Mouse (Mus musculus): ENCODE results near the gene Dnah1.

The Dnah1 gene

DNA sequence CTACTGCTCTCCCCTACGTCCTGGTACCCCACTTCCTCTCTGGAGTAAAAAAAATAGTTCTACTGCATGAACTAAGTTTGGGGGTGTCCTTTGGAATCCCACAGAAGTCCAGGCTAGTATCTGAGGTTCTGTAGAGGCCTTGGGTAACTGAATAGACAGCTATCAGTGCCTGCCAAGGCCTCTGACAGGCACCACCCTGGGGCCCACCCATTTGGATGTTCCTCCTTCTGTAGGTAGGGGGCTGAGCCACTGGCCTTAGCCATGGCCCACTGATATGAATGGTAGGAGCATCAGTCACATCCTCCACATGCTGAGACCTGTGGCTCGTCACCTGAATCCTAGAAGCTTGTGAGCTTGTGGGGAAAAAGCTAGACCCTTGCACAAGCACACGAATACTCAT is 5.9 kb downstream of the Dnah1 start:
- DNase-seq (ENCODE audit: extremely low spot score, low spot score), result no peak

DNA sequence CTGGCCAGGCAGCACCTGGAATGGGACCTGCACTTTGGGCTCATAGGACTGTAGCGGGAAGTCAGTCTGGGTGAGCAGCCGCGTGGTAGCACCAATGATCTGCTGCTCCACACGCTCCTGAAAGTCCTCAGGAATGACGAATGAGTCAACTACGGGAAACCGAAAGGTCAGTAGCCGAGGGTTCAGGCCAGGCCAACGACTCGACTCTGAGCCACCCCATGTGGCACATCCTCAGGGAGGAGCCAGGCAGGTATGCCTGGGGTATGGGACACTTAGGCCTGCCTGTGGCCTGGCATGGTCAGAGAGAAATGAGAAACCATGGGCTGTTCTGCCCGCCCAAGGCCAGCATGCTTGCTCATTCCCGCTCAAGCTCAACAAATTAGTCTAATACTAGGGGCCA is 7.1 kb downstream of the Dnah1 start:
- no peak for DNase-seq (ENCODE audit: extremely low spot score, low spot score)

DNA sequence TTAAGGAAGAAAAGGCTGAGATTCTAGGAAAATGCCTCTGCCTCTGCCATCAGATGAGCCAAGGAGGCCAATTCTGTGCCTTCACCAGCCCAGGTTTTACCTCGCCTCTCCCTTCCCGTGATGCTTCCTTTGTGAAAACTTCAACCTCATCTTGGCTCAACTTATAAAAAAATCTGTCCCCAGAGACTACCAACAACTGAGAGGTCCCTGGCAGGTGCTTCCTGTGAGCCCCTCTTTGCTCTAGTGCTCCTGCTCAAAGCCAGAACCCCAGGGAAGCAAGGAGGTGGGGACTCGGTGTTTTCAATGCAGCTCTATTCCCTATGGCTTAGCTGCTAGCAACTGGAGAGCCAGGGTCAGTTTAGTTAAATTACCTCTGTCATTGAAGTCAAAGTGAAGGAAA is 10.5 kb downstream of the Dnah1 start:
- DNase-seq (ENCODE audit: extremely low spot score, low spot score), result no peak

DNA sequence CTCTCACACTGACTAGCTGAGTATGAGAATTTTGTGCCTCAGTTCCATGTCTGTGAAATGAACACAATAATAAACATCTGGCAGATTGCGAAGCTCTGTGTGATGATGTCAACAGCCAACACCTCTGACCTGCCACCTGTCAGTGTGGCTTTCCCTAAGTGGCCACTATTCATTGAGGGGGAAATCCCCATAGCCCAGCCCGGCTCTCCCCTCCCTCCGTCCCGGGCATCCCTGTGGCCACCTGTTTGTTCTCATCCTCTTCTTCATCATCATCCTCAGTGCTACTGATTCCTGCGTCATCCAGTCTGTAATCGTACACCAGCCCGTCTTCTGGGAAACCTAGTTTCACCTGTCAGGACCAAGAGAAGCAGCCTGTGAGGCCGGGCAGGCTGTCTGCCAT is 38.0 kb downstream of the Dnah1 start:
- DNase-seq (ENCODE audit: extremely low spot score, low spot score), result no peak

DNA sequence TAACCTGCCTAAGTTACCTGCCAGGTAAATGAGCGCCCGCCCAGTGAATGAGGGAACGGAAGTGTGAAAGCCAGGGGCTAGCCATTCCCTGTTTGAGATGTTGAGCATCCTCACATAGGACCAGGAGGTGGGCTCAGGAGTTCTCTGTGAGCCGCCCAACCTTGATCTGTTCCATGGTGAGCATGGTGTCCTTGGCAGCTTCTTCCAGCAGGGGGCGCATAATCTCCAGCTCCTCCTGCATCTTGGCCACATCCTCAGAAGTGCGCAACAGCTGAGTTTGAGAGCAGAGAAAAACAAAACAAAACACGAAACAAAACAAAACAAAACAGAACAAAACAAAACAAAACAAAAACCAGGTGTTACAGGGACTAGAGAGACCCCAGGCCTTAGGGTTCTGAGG is 51.5 kb downstream of the Dnah1 start:
- DNase-seq (ENCODE audit: extremely low spot score, low spot score), result peak; percentile 83

DNA sequence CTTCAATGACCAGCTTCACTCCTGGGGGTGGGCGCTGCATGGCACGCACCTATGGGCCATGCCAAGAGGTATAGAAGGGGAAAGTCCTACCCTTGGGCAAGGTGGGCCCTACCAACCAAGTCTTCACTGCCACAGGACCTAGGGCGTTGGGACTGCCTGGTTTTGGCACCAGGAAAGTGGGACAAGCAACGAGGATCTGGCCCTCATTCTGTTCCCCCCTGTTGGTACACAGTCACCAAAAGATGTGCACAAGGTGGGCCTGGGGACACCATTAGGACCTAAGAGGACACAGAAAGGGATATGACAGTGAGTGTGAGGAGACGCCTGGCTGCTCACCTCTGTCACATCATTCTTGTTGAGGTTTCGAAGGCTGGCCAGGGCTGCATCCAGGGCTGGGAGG is 52.6 kb downstream of the Dnah1 start:
- DNase-seq (ENCODE audit: extremely low spot score, low spot score), result no peak

DNA sequence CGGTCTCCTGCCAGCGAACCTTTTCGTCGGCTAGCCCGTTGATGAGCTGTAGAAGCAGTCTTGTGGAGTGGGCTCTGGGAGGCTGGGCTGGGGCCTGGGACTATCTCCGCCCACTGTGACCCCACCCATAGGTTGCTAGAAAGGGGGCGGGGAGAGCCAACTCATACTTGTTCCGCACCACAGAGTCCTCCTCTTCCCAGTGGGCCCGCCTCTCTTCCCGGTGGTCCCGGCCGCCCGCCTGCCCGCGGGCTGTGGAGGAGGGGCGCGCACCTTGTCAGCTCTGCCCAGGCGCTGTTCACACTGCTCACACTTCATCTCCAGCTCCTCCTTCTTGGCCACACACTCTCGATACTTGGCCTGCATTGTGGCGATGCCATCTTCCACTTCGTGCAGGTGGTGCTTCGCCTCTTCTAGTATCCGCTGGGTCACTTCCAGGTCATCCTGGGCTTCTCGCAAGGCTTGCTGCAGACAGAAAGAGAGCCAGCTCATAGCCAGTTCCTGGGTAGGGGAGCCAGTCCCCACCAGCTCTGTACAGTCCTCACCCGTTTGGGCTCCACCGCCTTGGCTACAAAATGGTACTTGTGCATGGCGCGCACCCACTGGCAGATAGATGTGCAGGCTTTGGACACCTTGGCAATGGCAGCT is 54.1 kb downstream of the Dnah1 start:
- DNase-seq (ENCODE audit: extremely low spot score, low spot score), result peak; percentile 68

DNA sequence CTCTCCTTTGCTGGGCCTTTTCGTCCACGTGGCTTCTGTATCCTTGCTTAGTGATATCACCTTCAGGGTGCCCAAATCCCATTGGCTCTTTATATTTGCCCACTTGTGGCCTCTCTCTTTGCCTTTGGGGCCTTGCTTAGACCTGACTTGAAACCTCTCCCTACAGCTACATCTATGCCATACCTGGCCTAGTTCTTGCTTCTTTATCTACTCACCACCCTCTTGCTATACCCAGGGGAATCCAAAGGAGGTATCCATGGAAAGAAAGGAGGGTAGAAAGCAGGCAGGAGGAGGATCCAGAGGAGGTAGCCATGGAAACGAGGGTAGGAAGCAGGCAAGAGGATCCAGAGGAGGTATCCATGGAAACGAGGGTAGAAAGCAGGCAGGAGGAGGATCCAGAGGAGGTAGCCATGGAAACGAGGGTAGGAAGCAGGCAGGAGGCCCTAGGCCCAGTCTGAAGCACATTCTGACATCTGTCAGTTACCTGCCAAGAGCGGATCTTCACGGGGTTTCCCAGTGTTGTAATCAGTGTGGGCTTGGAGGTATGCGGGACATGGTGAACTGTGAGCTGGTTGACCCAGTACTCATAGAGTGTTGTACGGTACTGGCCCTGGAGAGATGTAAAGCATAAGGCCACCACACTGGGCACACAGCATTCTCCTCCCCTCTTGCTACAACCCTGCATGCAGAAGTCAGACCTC is 55.2 kb downstream of the Dnah1 start:
- no peak for DNase-seq (ENCODE audit: extremely low spot score, low spot score)

DNA sequence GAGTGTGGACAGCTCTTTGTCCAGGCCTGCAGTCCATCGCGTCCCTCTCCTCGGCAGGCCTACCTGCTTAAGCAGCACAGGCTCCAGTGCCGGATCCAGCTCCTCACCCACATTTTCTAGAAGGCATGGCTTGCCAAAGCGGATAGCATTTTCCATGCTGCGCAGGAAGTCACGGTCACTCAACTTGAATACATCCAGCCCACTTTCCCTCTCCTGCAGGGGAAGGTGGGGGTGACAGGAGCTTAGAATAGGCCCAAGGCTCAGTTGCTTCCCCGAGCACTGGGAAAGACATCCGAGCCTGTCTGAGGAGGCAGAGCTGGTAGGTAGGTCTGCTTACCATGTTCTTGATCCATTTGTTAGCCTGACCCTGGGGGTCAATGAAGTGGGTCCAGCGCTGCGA is 56.0 kb downstream of the Dnah1 start:
- DNase-seq (ENCODE audit: extremely low spot score, low spot score), result no peak

DNA sequence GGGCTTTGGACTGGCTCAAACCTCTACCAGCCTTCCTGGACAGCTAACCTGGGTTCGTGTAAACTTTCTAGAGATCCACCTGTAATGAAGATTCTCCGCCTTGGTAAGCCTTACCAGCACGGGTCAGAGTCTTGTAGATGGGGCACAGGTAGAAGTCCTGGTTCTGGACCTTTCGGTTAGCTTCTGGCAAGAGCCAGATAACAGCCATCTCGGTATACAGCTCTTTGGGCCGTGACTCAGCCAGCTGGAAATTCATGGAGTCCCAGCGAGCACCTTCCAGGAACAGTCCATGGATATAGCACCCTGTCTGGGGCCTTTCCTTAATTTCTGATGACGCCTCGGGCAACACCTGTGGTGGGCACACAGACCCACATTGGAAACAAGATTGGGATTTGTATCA is 62.8 kb downstream of the Dnah1 start:
- DNase-seq (ENCODE audit: extremely low spot score, low spot score), result no peak

DNA sequence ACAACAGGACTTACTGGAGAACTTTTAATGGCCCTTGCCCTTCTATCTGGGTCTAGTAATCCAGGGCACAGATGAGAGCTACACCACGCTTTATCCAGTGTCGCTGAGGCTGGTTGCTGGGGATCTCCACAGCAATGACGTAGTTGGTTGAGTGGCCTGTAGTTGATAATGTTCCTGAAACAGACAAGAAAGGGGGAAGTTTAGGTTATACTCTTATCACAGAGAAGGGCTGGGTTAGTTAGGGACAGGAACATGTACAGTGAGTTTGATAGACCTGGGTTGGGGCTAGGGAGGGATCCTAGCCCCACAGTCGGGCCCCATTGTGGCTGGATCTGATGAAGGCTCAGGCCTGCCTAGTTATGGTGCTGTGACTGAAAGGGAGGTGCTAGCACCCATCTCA is 63.3 kb downstream of the Dnah1 start:
- DNase-seq (ENCODE audit: extremely low spot score, low spot score), result no peak

DNA sequence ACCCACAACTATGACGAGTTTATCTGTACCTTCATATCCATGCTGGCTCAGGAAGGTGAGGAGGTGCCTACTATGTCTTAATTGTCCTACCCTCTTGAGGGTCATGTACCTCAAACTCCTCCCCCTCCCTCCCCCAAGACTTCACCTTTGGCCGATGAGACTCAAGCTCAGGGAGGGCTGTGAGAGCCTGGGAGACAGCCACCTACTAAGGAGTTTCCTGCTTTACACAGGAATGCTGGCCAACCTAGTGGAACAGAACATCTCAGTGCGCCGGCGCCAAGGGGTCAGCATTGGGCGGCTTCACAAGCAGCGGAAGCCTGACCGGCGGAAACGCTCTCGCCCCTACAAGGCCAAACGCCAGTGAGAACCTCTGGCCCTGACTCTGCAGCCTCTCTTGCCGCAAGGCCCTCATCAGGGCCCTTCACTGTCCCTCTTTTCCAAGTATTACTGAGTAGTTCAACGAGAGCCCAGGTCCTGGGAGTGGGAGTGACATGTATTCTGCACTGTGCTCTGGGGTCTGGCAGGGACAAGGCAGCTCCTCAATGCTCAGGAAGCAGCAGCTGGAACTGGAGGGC is 65.1 kb downstream of the Dnah1 start:
- DNase-seq (ENCODE audit: extremely low spot score, low spot score), result no peak

DNA sequence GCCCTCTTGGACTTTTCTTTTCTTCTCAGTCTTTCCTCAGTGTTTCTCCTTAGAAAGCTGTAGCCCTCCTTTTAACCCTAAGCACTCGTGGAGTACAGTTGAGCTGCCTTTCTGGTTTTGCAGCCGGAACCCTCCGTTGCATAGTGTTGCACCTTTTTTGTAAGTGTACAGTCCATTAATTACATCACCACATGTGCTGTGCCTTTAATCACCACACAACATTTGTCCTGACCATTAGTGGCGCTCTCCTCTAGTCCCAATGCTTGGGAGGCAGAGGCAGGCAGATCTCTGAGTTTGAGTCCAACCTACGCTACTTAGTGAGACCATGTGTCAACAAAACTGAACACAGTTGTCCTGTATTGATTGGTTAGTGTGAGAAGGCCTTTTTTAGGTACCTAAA is 71.6 kb downstream of the Dnah1 start:
- no peak for DNase-seq (ENCODE audit: extremely low spot score, low spot score)

DNA sequence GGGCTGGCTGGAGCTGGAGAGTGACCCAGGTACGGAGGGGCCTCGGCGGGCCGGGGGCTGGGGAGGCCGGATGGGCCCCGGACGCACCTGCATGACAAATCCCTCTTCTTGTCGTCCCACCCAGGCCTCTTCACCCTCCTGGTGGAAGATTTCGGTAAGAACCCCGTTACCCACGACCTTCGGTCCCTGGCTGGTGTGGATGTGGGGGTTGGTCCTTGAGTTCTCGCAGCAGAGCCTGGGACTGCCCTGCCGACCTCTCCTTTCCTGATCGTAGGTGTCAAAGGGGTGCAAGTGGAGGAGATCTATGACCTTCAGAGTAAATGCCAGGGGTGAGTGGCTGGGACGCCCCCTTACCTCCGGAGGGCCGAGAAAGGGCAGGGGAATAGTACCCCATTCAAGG is 72.1 kb downstream of the Dnah1 start:
- no peak for DNase-seq (ENCODE audit: extremely low spot score, low spot score)

DNA sequence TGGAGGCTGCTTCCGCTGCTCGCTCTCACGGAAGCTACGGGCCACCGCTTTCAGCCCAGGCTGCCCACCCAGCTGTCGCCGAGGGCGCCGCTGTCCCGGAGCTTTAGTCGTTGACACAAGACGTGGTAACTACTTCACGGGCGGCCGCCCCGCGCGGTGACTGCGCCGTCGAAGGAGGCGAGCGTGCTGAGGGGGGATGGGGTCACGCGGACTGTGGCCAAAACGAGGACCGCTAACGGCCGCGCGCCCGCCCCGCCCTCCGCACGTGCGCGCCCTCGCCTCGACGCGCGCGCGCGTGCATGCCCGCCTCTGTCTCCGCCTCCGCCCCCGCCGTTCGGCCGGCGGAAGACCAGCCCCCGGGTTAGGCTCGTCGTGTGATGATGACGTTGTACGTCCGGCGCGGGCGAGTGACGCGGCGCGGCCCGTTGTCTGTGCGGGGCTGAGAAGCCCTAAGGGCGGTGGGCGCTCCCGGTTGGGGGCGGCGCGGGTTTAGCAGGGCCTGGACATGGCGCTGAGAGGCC is 72.6 kb downstream of the Dnah1 start, which contains the start of the genes Phf7 and Bap1:
Gene Phf7 (minus strand): TSS at position 234 of the 521 bp plus-strand sequence.
Gene Bap1 (plus strand): TSS at position 367 of the 521 bp plus-strand sequence.
- DNase-seq (ENCODE audit: extremely low spot score, low spot score), result peak; percentile 99

DNA sequence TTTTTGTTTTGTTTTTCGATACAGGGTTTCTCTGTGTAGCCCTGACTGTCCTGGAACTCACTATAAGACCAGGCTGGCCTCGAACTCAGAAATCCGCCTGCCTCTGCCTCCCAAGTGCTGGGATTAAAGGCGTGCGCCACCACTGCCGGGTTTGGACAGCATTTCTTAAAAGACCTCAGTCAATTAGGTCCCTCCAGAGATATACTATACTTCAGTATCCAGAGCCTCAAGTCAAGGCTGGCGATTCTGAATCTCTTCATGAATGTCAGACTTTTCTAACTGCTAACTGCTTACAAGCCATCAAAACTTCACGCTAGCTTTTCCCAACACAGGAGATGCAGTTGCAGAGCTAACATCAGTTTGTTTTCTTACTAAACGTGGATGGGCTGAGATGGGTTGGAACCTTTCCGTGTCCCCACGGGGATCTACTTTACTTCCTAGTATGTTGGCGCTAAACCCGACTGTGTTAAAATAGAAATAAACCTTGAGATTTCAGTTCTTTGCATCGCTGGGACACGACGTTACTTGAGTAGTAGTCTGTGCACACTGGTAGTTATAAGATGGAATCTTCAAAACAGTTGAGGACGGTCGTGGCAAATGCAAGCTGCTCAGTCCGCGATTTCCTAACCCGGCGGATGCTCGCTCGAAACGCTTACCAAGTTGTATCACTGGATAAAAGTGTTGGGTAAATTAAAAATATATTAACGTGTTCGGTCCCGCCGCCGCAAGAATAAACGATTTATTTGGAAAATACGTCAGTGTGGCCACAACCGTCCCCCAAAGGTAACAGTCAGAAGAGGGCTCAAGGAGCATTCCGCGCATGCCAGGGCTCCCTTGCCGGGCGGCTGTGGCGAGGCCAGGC is 73.2 kb downstream of the Dnah1 start:
- no peak for DNase-seq (ENCODE audit: extremely low spot score, low spot score)

DNA sequence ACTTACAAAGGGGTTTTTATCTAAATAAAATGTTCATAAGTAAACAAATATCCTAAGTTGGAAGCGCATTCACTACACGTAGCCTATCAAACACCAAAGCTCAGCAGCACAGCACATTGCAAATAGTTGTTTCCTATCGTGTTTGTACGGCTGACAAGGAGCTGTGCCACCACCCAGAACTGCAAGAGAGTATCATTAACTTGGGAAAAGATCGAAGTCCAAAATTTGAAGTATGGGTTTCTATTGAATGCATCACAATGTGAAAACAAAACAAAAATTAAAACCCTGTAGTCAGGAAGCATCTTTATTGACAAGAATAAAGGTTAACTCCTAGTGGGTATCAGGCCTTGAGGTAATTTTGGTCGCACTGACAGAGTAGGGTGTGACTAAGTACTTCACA is 75.3 kb downstream of the Dnah1 start:
- no peak for DNase-seq (ENCODE audit: extremely low spot score, low spot score)

DNA sequence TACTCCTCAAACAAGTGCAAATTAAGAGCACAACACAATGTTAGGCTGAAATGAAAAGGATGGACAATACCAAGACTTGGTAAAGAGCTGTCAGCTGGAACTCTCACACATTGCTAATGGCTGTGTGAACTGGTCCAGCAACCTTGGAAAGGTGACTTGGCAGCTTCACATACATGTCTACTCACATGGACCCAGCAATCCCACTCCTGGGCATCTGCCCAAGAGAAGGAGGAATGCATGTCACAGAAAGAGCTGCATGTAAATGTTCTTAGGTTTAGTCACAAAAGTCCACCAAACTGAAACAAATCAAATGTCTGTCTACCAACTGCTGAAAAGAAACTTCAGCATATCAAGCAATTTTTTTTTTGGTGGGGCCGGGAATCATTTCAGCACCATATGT is 77.8 kb downstream of the Dnah1 start:
- DNase-seq (ENCODE audit: extremely low spot score, low spot score), result no peak

DNA sequence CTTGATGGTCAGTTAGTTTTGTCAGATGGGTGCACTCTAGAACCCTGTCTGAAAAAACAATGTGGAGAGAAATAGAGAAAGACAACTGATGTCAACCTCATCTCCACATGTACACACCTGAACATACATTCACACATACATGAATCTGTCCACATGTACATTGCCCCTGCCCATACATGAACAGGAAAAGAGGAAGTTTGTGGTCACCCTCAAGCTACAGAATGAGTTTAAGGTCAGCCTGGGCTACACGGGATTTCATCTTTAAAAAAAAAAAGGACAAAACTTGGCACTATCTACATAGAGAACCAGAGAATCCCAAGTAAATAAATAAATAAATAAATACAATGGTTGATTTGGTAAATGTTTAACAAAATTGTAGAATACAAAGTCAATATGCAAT is 78.9 kb downstream of the Dnah1 start:
- DNase-seq (ENCODE audit: extremely low spot score, low spot score), result no peak

DNA sequence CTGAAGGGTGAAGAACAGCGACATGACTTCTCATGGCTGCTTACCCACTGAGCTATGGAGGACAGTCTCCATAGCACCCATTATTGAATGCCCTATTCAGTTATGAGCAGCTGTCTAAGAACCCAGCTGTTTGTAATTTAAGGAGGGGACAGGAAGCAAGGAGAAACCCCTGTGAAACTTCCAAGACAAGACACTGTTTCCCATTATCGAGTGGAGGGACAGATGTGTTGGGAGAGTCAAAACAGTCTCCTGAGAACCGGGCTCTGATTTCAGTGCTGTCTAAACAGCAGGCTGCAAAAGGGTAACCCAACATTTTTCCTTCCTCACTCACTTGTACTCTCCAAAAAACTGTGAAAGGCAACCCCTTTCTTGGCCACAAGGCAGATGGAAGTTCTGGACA is 83.2 kb downstream of the Dnah1 start:
- no peak for DNase-seq (ENCODE audit: extremely low spot score, low spot score)

DNA sequence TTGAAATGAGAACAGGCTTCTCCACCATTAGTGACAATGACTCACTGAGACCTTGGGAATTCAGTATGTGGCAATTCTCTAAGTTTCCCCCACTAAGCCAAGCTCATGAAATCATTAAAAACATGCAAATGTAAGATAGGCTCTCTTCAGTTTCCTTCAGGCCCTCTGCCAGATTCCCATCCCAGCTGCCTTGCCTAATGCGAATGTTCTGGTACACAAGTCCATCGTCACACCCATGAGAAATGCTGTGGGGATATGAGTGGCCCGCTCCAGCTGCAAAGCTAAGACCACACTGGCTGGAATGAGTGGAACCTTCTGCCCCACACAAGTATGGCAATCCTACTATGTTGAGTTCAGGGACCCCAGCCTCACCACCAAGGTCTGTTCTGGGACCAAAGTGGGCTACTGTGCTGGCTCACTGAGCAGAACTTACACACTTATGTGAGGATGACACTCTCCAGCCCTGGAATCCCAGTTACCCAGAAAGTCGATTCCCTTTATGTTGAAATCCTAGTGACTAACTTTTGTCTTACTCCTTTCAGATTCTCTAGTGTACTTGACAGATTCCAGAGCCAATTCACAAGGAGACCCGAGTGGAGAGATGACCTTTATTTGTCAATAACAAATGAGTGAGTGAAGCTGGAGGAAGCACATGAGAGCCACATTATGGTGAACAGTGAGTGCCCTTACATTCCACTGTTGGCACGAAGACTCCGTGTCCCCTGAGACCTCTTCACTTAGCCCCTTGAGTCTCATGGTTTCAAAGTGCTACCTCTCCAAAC is 86.4 kb downstream of the Dnah1 start:
- no peak for DNase-seq (ENCODE audit: extremely low spot score, low spot score)
